Mouse (Mus musculus): Measurements from ENCODE around the gene Vhl. TPM values are rescaled to one million over a fixed set of nuclear protein-coding genes. Genes with fewer than 3 reads are reported as not detected.
"Not testable (repeated sequence)": the region's sequence is repeated elsewhere in the genome, so short reads cannot be mapped to it uniquely, and the experiment has no call there.

The Vhl gene
- total RNA-seq, 2 experiments from 2014 or later = 44.3 to 44.9 TPM

GRCm38 (mm10) chr6:113669821-113670220, 46.1 kb downstream of the Vhl start:
- no peak for DNase-seq (ENCODE audit: low spot score in 2 of 2)
- Histone ChIP-seq H3K4me3 (no peak overlapping the region), H3K27ac (peak overlapping the region; percentile 79; the same call in 1 of the 2 replicates)
- TF ChIP-seq CTCF (conservative IDR thresholded peaks at IDR 0.05) = no peak

- peak; percentile 58 for TF ChIP-seq CTCF (conservative IDR thresholded peaks at IDR 0.05)
- not testable (repeated sequence) for DNase-seq (ENCODE audit: low spot score in 2 of 2); H3K4me3 ChIP-seq; H3K27ac ChIP-seq
Observed at GRCm38 (mm10) chr6:113672029-113672428, 48.3 kb downstream of the Vhl start.

GRCm38 (mm10) chr6:113672989-113673388, 49.2 kb downstream of the Vhl start:
- DNase-seq (ENCODE audit: low spot score in 2 of 2) = no peak
- no peak overlapping the region for H3K4me3 ChIP-seq
- H3K27ac ChIP-seq = no peak overlapping the region
- TF ChIP-seq CTCF (conservative IDR thresholded peaks at IDR 0.05) = no peak

GRCm38 (mm10) chr6:113675234-113675633, 51.5 kb downstream of the Vhl start:
- H3K27ac ChIP-seq = no peak overlapping the region
- no peak for TF ChIP-seq CTCF (conservative IDR thresholded peaks at IDR 0.05)
- no peak for DNase-seq (ENCODE audit: low spot score in 2 of 2)
- no peak overlapping the region for H3K4me3 ChIP-seq

- TF ChIP-seq CTCF (conservative IDR thresholded peaks at IDR 0.05) = no peak
- DNase-seq (ENCODE audit: low spot score in 2 of 2) = no peak
- Histone ChIP-seq H3K27ac (no peak overlapping the region), H3K4me3 (no peak overlapping the region)
Observed at GRCm38 (mm10) chr6:113675991-113676390, 52.2 kb downstream of the Vhl start.

- H3K27ac ChIP-seq = peak overlapping the region; percentile 75
- H3K4me3 ChIP-seq = no peak overlapping the region
- no peak for DNase-seq (ENCODE audit: low spot score in 2 of 2)
- no peak for TF ChIP-seq CTCF (conservative IDR thresholded peaks at IDR 0.05)
Observed at GRCm38 (mm10) chr6:113677070-113677734, 53.4 kb downstream of the Vhl start.

- Histone ChIP-seq H3K27ac (peak overlapping the region; percentile 75; the same call in 1 of the 2 replicates), H3K4me3 (no peak overlapping the region)
- DNase-seq (ENCODE audit: low spot score in 2 of 2) = peak; percentile 22 to 33
- TF ChIP-seq CTCF (conservative IDR thresholded peaks at IDR 0.05) = no peak
Observed at GRCm38 (mm10) chr6:113678246-113679012, 54.7 kb downstream of the Vhl start.

GRCm38 (mm10) chr6:113679993-113680566, 56.3 kb downstream of the Vhl start:
- DNase-seq (ENCODE audit: low spot score in 2 of 2) = no peak
- TF ChIP-seq CTCF (conservative IDR thresholded peaks at IDR 0.05) = no peak
- no peak overlapping the region for H3K4me3 ChIP-seq
- no peak overlapping the region for H3K27ac ChIP-seq

Other genes with a start within 250 kb of the Vhl start
- 10 to 100 TPM; 50.5 to 53.5 TPM for gene Tada3, start 246.1 kb upstream of the Vhl start, total RNA-seq (2021)
- gene Arpc4, start 245.8 kb upstream of the Vhl start, total RNA-seq (2021) = 100 to 1,000 TPM; 308 to 330 TPM
- gene Ttll3, start 234.7 kb upstream of the Vhl start, total RNA-seq (2021) = 10 to 100 TPM; 15.5 to 23.2 TPM
- 10 to 100 TPM; 40.2 to 44.4 TPM for gene Rpusd3, start 204.6 kb upstream of the Vhl start, total RNA-seq (2021)
- not detected for gene Cidec, start 188.2 kb upstream of the Vhl start, total RNA-seq (2021)
- gene Jagn1, start 181.4 kb upstream of the Vhl start, total RNA-seq (2021) = 10 to 100 TPM; 41.9 to 42.3 TPM
- gene Il17re, start 165.5 kb upstream of the Vhl start, total RNA-seq (2021) = under 1 TPM; 0.22 to 0.46 TPM
- 1 to 10 TPM; 4.7 to 6.3 TPM for gene Il17rc, start 152.5 kb upstream of the Vhl start, total RNA-seq (2021)
- gene Creld1, start 140.7 kb upstream of the Vhl start, total RNA-seq (2021) = 100 to 1,000 TPM; 105 to 120 TPM
- gene Prrt3, start 122.0 kb upstream of the Vhl start, total RNA-seq (2021) = 10 to 100 TPM; 53.9 to 59.1 TPM
- gene Emc3, start 92.3 kb upstream of the Vhl start, total RNA-seq (2021) = 10 to 100 TPM; 73.4 to 76.3 TPM
- gene Fancd2, start 92.3 kb upstream of the Vhl start, total RNA-seq (2021) = 1 to 10 TPM; 2.4 to 3.8 TPM
- under 1 TPM; 0.33 to 0.86 TPM for gene Fancd2os, start 23.2 kb upstream of the Vhl start, total RNA-seq (2021)
- 100 to 1,000 TPM; 211 to 234 TPM for gene Brk1, start 19.2 kb upstream of the Vhl start, total RNA-seq (2021)
- 10 to 100 TPM; 16.6 to 18.8 TPM for gene Irak2, start 14.5 kb downstream of the Vhl start, total RNA-seq (2021)
- 10 to 100 TPM; 60.4 to 67.8 TPM for gene Tatdn2, start 73.1 kb downstream of the Vhl start, total RNA-seq (2021)
- not detected for gene Ghrl, start 95.9 kb downstream of the Vhl start, total RNA-seq (2021)
- 10 to 100 TPM; 73.4 to 77.3 TPM for gene Sec13, start 116.8 kb downstream of the Vhl start, total RNA-seq (2021)

Measured in layer of hippocampus, adult 2 months (tissue).